Mouse (Mus musculus): Measurements from ENCODE around the gene Btbd35f11. TPM values are rescaled to one million over a fixed set of nuclear protein-coding genes. Genes with fewer than 3 reads are reported as not detected.
"Not testable (repeated sequence)": the region's sequence is repeated elsewhere in the genome, so short reads cannot be mapped to it uniquely, and the experiment has no call there.

Gene Btbd35f11
- polyA plus RNA-seq (2012; rRNA removed), result not detected in 2 replicates

DNA sequence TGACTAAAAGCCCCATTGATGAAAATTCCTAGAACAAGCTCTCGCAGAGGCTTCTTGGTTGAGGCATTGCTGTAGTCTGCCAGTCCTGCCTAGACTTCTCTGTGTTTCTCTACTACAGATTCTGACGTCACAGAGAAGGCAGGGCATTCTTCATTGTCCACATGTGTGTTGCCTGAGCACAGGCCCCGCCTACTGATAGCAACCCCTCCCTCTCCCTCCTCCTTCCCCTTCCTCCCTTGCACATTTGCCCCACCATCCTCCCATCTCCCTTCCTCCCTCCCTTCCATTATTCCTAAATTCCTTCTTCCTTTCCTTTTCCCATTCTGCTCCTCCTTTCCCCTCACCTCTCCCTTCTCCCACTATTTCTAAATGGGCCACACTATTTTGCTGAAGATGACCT lies at the start of gene Btbd35f11:
TSS of gene Btbd35f11 (minus strand) at position 101 of the 400 bp plus-strand sequence.
- DNase-seq; H3K4me1 ChIP-seq (ENCODE audit: control insufficient read depth, insufficient read depth, low read length); H3K27ac ChIP-seq (ENCODE audit: insufficient read depth, low read length); H3K4me3 ChIP-seq (replicated peaks; ENCODE audit: insufficient read depth, low read depth, low read length); H3K27me3 ChIP-seq (ENCODE audit: control insufficient read depth, insufficient read depth, low read length): not testable (repeated sequence)
- 68% methylated on average over 2 of the region's 3 CpGs for WGBS

DNA sequence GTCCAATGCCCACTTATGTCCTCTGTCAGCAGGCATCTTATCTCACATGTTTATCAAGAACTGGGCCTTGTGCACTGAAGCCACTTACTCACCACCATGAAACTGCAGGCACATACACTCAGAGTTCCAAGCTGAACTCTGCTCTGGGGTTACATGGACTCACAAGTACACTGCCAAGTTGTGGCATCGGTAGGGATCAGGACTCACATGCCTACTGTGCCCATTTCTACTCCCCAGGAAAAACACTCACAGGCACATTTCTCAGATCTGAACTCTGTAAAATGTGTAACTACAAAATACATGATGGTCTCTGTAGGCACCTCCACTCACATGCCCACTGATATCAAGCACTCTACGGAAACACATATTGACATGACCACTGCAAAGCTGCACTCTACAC lies 33.5 kb downstream of the Btbd35f11 start:
- not testable (repeated sequence) for H3K4me3 ChIP-seq (replicated peaks; ENCODE audit: insufficient read depth, low read depth, low read length); H3K27me3 ChIP-seq (ENCODE audit: control insufficient read depth, insufficient read depth, low read length); H3K27ac ChIP-seq (ENCODE audit: insufficient read depth, low read length); H3K4me1 ChIP-seq (ENCODE audit: control insufficient read depth, insufficient read depth, low read length)
- 100% methylated on average over 1 of the region's 2 CpGs for WGBS
- peak in 1 of 2 experiments; percentile 3 for DNase-seq

Other genes with a start within 250 kb of the Btbd35f11 start
- not detected in 2 replicates for gene Btbd35f24, start 247.9 kb downstream of the Btbd35f11 start, polyA plus RNA-seq (2012; rRNA removed)